Mouse (Mus musculus) stomach, postnatal 0 days (tissue): ENCODE data around the gene Lclat1.

Experiments used
- CTCF ChIP-seq: IDR thresholded peaks from 2 replicates; pipeline ENCODE4 v1.5.1; 2016; ENCODE audit warnings: antibody characterized with exemption, low read depth, mild to moderate bottlenecking, moderate library complexity
- EP300 ChIP-seq: optimal IDR thresholded peaks from 2 replicates; pipeline ENCODE3; 2016; ENCODE audit warnings: antibody characterized with exemption

- TF ChIP-seq CTCF, result no peak
- no peak for TF ChIP-seq EP300
Measured at GRCm38 (mm10) chr17:73067423-73067822, 40.4 kb upstream of the Lclat1 start.
